Mouse (Mus musculus): ENCODE data around the gene C130079G13Rik.
"Not testable (repeated sequence)": the region's sequence is repeated elsewhere in the genome, so short reads cannot be mapped to it uniquely, and the experiment has no call there.

Gene C130079G13Rik

GRCm38 (mm10) chr3:59924914-59925313 lies at the start of gene C130079G13Rik:
C130079G13Rik (plus strand) TSS chr3:59925214.
- DNase-seq (ENCODE audit: extremely low spot score, low read depth, low spot score): no peak

- not testable (repeated sequence) for DNase-seq (ENCODE audit: extremely low spot score, low read depth, low spot score)
Observed at GRCm38 (mm10) chr3:59877601-59878000, 47.4 kb upstream of the C130079G13Rik start.

GRCm38 (mm10) chr3:59879801-59880554 lies 45.0 kb upstream of the C130079G13Rik start:
- DNase-seq (ENCODE audit: extremely low spot score, low read depth, low spot score): not testable (repeated sequence)

- DNase-seq (ENCODE audit: extremely low spot score, low read depth, low spot score): no peak
Observed at GRCm38 (mm10) chr3:59893276-59893675, 31.7 kb upstream of the C130079G13Rik start.

GRCm38 (mm10) chr3:59934621-59935020 lies 9.6 kb downstream of the C130079G13Rik start:
- DNase-seq (ENCODE audit: extremely low spot score, low read depth, low spot score): no peak

- DNase-seq (ENCODE audit: extremely low spot score, low read depth, low spot score): no peak
Observed at GRCm38 (mm10) chr3:59947294-59947950, 22.4 kb downstream of the C130079G13Rik start.

GRCm38 (mm10) chr3:59970891-59971290 lies 45.9 kb downstream of the C130079G13Rik start:
- no peak for DNase-seq (ENCODE audit: extremely low spot score, low read depth, low spot score)

- DNase-seq (ENCODE audit: extremely low spot score, low read depth, low spot score): no peak
Observed at GRCm38 (mm10) chr3:59974591-59974990, 49.6 kb downstream of the C130079G13Rik start.
